Mouse (Mus musculus) ovary, adult 18-20 months (tissue): ENCODE data around the gene Stra6l.

ENCODE experiments used
- DNase-seq: peaks from one replicate; pipeline ENCODE4 v3.0.0; 2022; ENCODE audit warnings: low spot score, mixed read lengths

The Stra6l gene

DNA sequence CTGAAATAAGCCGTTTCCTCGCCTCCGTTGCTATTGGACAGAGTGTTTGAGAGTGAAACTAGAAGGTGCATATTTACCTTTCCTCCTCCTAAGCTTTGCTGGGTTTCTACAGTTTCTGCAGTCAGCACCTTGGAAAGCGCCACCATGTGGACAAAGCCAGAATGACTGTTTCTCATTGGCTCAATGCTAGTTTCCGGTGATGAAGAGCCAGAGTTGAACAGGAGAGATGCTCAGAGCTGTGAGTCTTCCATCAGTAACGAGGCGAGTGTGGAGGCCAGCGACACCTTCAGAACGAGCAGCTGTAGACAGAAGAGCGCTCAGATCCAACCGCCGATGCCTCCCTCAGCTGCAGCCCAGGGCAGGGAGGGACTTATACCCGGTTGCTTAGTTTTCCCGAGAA lies 4.1 kb upstream of the Stra6l start:
- DNase-seq = no peak

DNA sequence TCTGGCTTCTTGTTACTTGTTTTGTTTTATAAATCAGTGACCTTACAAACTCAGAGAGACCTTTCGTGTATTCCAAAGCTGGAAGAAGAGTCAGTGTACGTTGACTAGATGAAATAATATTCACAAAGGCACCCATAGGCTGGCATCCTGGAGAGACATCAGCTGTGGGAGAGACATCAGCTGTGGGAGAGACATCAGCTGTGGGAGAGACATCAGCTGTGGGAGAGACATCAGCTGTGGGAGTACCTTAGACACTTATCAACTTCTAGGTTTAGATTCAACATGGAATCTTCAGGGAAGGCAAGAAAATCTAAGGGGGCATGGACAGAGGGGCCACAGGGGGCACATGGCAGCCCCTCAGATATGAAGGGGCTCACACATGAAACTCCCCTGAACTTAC lies 2.2 kb upstream of the Stra6l start:
- no peak for DNase-seq

DNA sequence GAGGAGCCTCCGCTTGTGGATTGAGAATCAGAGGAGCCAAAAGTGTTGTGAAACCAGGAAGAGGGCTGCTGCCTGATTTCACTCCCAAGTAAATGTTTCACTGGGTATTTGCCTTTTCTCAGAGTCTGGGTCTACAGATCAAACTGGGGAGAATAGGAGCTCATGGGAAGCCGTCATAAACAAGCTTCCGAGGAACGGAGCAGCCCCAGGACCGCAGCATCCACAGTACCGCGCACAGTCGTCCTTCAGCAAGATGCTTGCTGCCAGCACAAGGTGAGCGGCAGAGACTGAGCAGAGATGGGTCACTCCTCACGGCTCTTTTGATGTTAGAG lies 327 bp downstream of the Stra6l start:
- no peak for DNase-seq

- DNase-seq = no peak
Measured at GRCm38 (mm10) chr4:45849419-45849818, 955 bp downstream of the Stra6l start.

- no peak for DNase-seq
Measured at GRCm38 (mm10) chr4:45851640-45852051, 3.2 kb downstream of the Stra6l start.

GRCm38 (mm10) chr4:45853496-45854246 lies 5.2 kb downstream of the Stra6l start:
- no peak for DNase-seq

GRCm38 (mm10) chr4:45855803-45856424 lies 7.5 kb downstream of the Stra6l start:
- peak; percentile 28 for DNase-seq

DNA sequence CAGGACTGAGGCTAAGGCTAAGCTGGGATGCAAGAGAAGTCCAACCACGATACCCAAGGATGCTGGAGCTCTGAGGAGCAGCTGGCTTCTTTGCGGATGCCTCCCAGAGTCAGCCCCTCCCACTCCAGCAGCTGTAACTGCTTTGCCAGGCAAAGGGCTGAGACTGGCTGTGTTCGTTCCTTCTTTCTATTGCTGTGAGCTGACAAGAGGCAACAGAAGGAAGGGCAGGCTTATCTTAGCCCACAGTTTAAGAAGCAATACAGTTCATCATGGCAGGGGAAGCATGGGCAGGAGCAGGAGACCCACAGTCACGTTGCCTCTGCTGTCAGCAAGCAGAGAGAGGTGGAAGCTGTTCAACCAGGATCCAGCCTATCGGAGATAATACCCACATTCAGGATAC lies 12.7 kb downstream of the Stra6l start:
- DNase-seq = no peak

DNA sequence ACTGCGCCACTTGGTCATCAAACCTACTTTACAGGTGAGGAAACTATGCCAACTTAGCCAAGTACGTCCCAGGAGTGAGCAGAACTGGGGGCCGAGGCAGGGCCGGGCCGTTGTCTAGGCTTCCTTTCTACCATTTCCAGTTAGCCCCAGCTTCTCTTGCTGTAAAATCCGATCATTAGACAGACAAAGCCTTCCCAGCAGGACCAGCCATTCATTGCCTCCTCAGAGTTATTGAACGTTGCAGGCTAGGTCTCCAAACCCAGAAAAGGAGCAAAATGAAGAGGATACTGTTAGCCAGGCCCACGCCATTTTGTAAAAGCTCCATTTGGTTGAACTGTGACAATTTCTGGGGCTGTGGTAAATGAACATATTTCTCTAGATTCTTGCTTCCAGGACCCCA lies 19.0 kb downstream of the Stra6l start:
- no peak for DNase-seq

DNA sequence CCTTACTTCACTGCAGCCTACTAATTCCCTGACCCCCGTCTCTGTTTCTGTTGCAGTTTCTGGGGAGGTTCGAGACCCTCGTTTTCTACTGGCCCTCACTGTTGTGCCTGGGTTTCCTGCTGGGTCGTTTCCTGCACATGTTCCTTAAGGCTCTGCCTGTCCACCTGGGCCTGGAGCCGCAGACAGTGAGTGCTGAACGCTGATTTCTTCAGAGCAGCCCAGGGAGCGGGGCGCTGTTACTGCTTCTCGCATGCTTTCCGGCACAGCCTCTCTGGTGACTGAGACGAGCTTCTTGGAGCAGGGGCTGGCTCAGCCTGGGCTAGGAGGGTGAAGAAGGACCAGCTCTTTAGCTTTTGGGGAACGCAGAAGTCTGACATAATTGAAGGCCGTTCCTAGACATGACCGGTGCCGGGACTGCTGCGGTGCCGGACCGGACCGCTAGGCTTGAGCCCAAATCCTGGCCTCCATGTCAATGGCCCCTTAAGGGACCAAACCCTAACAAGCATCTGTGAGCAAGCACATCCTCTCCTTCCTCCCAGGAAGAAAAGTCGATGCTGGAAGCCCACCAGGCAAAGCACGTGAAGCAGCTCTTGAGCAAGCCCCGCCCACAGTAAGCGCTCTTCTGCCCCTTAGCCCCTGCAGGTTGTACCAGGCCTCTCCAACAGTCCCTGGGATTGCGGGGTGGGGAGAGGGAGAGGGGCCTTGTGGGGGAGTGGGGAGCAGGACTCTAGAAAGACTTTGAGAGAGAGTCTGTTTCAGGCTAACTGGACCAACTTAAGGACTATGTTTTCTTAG lies 20.8 kb downstream of the Stra6l start:
- DNase-seq = no peak

GRCm38 (mm10) chr4:45872147-45872546 lies 23.7 kb downstream of the Stra6l start:
- DNase-seq = no peak

- no peak for DNase-seq
Measured at GRCm38 (mm10) chr4:45878929-45879328, 30.5 kb downstream of the Stra6l start.

GRCm38 (mm10) chr4:45882521-45882920 lies 34.1 kb downstream of the Stra6l start:
- DNase-seq = no peak

DNA sequence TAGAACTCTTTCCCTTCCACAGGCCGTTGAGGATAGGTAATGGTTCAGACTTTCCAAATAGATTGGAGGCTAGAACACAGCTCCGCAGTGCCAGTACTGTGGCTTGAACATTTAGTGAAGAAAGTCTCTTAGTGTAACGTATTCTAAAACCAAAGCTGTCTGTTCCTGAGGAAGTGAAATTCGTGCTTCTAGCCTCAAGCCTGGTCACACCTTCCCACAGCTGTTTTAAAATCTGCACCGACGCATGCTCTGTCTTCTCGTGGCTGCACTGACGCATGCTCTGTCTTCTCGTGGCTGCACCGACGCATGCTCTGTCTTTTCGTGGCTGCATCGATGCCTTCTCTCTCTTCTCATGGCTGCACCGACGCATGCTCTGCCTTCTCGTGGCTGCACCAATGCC lies 34.8 kb downstream of the Stra6l start:
- no peak for DNase-seq

GRCm38 (mm10) chr4:45889487-45889886 lies 41.0 kb downstream of the Stra6l start:
- DNase-seq = no peak

DNA sequence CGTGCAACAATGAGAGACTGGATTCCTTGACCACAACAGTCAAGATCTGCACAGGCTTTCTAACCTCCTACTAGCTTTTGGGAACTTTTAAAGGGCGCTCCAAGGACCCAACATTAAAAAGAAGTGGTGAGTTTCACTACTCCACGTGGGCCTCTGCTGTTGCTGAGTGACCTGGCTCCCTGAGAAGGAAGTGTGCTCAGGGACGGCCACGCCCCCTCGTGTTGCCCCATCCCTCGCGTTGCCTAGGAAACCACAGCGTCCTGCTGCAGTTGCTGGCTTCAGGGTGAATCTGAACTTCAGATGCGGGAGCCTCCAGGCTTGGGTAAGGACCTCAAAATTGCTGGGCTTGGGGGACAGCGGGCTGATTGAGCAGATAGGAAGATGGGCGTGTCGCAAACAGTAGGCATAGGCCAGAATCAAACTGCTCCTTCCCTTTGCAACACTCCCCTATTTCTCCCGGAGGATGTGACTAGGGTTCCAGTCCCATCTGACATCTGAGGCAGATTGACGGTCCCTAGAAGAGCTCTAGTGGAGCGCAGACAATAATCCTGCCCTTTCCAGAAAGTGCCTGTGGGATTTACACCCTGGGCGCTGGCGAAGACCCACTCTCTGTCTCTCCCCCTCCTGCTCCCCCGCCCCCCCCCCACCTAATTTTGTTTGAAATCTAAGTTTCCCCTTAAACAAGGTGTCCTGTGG lies 41.8 kb downstream of the Stra6l start, which contains the start of gene Ccdc180:
Gene Ccdc180 (plus strand): TSS at position 238 of the 696 bp plus-strand sequence.
- DNase-seq = peak; percentile 75

GRCm38 (mm10) chr4:45896425-45897081 lies 48.1 kb downstream of the Stra6l start:
- no peak for DNase-seq

- DNase-seq = no peak
Measured at GRCm38 (mm10) chr4:45898413-45898812, 49.9 kb downstream of the Stra6l start.

DNA sequence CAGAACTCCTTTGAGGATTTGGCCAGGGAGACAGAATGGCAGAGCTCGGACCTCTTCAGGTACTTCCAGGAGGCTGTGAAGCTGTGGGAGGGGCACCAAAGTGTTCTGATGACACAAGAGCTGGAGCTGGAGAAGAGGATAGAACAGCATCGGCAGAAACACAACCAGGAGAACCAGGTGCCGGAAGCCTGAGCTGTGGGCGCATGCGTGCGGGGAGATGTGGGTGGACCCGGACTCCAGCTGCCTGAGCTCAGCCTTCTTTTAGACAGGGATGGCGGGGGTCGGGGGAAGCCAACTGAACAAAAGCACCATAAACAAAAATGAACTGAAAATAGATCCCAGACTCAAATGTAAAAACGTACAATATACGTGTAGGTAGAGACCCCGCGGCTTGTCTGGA lies 60.8 kb downstream of the Stra6l start:
- DNase-seq = no peak

- DNase-seq = no peak
Measured at GRCm38 (mm10) chr4:45909924-45910323, 61.5 kb downstream of the Stra6l start.

GRCm38 (mm10) chr4:45911256-45911655 lies 62.8 kb downstream of the Stra6l start:
- DNase-seq = no peak

- DNase-seq = no peak
Measured at GRCm38 (mm10) chr4:45911876-45912275, 63.4 kb downstream of the Stra6l start.
